Mouse (Mus musculus) adrenal gland, postnatal 36 days (tissue): ENCODE results near the gene Ip6k2. TPM values are rescaled to one million over a fixed set of nuclear protein-coding genes. Genes with fewer than 3 reads are reported as not detected.
A peak's percentile ranks its signal among the peaks of the same experiment; 100 is the strongest.

Experiments used
- DNase-seq, 2 experiments: peaks; one replicate each; pipeline ENCODE4 v3.0.0; 2021; ENCODE audit warnings: mixed read lengths in 1 of 2
- total RNA-seq, 2 experiments: library from RNA; stranded (reverse); gene quantifications; 2 replicates each; pipeline ENCODE4 v1.2.3; 2021

Ip6k2 gene
- total RNA-seq, 2 experiments from 2014 or later = 77.3 to 99.4 TPM

DNA sequence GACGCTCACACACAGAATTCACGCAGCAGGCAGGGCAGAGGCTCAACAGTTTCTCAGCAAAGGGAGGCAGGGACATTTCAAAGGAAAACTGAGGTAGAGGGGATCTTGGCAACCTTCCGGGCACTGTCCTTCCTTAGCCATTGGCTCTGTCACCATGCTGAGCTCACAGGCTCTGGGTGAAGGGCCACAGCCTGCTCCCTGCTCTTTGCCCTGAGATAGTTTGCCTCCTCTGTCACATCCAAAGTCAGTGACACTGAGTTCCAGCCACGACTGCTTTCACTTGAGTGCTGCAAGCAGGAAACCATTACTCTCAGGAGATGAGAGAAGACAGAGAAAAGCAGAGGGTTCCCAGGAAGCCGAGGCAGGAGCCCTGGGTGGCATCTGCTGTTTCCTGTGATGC lies 36.5 kb downstream of the Ip6k2 start:
- DNase-seq = no peak

DNA sequence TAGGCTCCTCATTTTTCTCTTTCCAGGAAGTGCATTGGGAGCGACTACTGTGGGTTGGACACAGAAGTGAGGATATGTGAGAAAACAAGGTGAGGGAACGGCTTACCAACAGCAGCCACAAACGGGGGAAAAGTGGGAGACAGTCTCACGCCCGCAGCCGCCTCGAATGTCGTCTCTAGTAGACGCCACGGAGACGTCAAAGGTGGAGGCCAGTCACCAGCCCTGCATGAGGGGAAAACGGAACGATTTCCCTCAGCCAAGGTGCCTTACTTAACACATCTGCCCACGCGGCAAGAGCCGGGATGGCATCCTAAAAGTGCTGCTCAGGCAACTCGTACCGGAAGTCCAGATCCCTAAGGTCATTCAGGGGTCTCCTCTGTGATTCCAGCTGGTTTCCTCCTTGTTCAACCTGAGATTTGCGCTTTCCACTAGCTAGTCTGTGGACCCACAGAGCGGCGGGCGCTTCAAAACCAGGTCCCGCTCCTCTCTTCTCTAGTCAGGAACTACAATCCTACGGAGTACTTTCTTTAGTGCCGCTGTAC lies 40.6 kb downstream of the Ip6k2 start:
- DNase-seq = no peak

DNA sequence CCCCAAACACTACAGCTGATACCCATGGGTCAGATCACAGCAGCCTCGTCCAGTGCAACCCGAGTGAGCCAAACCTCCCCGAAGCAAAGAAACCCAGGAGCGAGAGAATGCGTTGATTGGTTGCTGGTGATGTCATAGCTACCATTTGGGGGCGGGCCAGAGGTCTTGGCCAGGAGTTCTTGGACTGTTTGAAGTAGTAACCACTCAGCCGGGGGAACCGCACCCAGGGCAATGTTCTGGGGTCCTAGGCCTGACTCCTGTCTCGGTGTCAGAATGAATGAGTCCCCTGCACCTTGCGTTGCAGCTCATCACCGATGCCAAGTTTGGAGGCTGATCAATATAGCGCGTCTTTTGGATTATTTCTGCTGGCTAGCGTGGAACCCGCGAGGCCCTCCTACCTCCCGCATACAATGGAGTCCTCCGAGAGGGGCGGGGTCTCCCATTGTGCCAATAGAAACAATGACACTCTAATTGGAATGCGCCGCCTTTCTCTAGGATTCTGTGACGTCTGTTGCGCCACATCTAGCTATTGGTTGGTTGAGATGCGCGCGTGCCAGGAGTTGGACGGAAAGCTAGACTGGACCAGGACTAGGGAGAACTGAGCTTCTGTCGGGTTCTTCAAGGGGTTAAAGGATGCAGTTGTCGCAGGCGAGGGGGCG lies 41.3 kb downstream of the Ip6k2 start:
- DNase-seq = no peak

DNA sequence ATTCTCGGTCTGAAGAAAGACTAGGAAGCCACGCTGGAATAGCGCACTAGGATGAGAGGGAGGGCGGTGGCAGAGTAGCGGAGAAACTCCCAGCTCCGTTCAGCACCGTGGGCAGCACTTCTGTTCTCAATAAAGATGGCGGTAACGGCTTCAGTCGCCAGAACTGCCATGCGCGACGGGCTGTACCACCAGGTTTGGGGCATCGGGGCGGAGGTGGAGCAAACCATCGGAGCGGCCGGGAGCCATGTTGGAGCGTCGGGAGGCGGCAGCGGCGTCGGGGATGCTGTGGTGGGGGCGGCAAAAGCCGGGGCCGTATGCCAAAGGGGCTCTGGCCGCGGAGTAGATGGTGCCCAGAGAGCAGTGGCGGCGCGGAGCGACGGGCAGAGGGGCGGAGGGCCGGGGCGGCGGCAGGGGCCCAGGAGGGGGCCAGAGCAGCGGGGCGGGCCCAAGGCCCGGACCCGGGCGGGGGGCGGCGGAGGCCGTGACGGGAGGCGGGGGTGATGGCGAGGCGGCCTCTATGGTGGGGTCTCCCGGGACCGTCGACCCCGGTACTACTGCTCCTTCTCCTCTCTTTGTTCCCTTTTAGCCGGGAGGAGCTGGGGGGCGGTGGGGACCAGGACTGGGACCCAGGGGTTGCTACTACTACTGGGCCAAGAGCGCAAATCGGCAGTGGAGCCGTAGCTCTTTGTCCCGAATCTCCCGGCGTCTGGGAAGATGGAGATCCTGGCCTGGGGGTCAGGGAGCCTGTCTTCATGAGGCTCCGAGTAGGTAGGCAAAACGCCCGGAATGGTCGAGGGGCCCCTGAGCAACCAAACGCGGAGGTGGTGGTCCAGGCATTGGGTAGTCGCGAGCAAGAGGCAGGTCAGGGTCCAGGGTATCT lies 42.5 kb downstream of the Ip6k2 start, which contains the start of gene Celsr3:
Gene Celsr3 (plus strand): TSS at position 501 of the 880 bp plus-strand sequence.
- peak; percentile 68 to 77 for DNase-seq

DNA sequence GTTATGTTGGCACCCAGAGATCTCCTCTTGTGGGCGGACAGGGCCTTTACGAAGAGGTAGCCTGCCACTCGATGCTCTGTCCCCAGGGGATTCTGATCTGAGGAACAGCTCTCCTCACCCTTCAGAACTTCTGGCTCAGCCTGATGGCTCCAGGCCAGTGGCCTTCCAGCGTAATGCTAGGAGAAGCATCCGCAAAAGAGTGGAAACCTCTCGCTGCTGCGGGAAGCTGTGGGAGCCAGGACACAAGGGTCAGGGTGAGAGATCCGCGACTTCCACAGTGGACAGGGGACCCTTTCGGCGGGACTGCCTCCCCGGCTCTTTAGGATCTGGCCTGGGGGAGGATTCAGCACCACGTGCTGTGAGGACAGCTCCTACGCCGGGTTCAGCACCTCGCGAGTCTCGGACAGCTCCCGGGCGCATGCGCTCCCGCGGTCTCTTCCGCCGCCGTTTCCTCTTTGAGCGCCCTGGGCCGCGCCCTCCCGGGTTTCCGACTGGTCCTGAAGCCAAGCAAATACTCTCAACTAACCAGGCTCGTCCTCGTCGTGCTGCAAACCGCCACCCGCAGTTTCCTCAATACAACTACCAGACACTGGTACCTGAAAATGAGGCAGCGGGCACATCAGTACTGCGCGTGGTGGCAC lies 43.2 kb downstream of the Ip6k2 start:
- peak; percentile 83 to 84 for DNase-seq

DNA sequence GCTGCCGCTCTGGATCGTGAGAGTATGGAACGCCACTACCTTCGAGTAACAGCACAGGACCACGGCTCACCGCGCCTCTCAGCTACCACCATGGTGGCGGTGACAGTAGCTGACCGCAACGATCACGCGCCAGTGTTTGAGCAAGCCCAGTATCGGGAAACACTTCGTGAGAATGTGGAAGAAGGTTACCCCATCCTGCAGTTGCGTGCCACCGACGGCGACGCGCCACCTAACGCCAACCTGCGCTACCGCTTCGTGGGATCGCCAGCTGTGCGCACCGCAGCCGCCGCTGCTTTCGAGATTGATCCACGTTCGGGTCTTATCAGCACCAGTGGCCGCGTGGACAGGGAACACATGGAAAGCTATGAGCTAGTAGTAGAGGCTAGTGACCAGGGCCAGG lies 43.9 kb downstream of the Ip6k2 start:
- no peak for DNase-seq

DNA sequence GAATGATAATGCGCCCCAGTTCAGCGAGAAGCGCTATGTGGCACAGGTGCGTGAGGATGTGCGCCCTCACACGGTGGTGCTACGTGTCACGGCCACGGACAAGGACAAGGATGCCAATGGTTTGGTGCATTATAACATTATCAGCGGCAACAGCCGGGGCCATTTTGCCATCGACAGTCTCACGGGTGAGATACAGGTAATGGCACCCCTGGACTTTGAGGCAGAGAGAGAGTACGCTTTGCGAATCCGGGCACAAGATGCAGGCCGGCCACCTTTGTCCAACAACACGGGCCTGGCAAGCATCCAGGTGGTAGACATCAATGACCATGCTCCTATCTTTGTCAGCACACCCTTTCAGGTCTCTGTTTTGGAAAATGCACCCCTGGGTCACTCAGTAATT lies 44.3 kb downstream of the Ip6k2 start:
- DNase-seq = no peak

DNA sequence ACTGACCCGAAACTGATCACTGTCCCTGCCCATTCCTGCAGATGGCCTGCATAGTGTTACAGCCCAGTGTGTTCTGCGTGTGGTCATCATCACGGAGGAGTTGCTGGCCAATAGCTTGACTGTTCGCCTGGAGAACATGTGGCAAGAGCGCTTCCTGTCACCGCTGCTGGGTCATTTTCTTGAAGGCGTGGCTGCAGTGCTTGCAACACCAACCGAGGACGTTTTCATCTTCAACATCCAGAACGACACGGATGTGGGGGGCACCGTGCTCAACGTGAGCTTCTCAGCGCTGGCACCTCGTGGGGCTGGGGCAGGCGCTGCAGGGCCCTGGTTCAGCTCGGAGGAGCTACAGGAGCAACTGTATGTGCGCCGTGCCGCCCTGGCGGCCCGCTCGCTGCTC lies 48.0 kb downstream of the Ip6k2 start:
- no peak for DNase-seq

DNA sequence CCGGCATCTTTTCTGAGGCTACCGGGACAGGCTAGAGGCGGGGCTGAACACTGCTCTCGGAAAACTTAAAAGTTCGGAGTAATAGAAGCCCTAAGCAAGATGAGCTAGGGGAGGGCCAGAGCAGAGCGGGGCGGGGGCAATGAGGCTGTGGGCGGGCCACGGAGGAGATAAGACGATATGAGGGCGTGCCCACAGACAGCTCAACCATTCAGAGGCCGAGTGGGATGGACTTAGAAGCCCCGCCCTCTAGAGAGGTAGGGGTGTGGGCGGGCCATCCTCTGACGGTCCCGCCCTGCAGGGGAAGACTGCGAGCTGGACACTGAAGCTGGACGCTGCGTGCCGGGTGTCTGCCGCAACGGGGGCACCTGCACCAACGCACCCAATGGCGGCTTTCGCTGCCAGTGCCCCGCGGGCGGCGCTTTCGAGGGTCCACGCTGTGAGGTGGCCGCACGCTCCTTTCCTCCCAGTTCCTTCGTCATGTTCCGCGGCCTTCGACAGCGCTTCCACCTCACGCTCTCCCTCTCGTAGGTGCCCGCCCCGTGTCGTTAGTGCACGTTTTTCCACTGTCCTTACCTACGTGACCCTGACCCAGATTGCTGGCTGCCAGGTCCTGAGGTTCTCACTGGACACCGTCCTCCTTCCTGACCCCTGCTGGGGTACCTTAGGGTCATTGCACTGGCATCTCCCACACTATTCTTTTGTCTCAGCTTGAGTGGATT lies 49.0 kb downstream of the Ip6k2 start:
- peak; percentile 94 to 95 for DNase-seq

DNA sequence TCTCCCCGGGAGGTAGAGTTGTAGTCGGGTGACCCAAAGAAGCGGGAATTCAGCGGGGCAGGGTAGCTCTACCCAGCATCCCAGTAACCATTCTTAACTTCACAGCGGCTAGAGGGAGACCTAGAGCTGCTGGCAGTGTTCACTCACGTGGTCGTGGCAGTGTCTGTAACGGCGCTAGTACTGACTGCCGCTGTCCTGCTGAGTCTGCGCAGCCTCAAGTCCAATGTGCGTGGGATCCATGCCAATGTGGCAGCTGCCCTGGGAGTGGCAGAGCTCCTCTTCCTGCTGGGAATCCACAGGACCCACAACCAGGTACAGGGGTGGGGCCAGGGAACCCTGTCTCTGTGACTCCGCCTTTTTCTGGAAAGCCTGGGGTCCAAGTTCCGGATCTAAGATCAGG lies 59.4 kb downstream of the Ip6k2 start:
- DNase-seq = peak; percentile 61 to 65

DNA sequence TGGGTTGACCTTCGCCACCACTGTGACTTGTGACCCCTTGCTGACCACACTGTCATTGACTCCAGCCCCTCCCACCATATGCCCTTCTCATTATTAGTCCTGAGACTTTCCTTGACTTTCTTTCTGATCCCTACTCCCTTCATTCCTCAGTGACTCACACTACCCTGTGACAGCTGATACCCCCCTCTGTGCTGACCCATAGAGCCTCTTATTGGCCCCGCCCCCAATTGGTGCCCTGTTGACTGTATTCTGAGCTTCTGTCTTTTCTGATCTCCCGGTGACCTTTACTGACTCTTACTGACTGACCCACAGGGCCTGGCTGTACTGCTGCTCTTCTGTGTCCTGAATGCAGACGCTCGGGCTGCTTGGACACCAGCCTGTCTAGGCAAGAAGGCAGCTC lies 61.8 kb downstream of the Ip6k2 start:
- DNase-seq = peak; percentile 27 to 35

DNA sequence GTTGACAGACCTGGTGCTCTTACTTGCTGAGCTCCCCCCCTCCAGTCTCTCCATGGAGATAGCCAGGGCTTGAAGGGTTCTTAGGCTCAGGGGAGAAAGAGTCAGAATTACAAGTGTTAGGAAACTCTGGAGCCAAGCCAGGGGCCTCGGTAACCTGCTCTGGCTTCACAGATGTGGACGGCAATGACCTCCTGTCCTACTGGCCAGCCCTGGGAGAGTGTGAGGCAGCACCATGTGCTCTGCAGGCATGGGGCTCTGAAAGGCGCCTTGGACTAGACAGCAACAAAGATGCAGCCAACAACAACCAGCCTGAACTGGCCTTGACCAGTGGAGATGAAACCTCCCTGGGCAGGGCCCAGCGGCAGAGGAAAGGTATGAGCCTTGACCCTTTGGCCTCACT lies 63.8 kb downstream of the Ip6k2 start:
- peak in 1 of 2 experiments; percentile 48 for DNase-seq

DNA sequence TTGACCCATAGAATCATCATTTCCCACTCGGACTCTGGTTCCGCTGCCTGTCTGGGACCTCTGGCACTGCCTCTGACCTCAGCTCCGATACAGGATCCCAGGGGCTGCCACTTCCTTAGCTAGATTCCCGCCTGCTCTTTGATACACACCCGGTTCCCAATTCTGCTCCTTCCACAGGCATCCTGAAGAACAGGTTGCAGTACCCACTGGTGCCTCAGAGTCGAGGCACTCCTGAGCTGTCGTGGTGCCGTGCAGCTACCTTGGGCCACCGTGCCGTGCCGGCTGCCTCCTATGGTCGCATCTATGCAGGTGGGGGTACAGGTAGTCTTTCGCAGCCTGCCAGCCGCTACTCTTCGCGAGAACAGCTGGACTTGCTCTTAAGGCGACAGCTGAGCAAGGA lies 64.8 kb downstream of the Ip6k2 start:
- DNase-seq = no peak

DNA sequence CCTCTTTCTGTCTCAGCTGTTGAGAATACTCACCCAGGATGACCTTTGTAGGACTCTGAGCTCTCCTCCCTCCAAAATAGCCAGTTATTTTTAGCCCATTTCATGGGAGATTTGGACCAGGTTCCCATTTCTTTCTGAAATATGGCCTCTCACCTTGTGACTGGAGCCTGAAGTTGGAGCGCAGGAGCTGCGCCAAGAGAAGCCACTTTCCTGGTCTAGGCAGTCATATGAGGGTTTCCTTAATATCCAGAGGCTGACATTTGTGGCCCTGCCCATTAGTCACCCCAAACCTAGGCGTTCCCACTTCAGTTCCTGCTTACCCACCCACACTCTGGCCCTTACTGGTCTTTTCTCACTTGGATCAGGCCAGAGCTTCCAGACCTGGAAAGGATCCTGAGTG lies 69.4 kb downstream of the Ip6k2 start, which contains the start of gene Slc26a6:
Gene Slc26a6 (plus strand): TSS at position 308 of the 400 bp plus-strand sequence.
- no peak for DNase-seq

DNA sequence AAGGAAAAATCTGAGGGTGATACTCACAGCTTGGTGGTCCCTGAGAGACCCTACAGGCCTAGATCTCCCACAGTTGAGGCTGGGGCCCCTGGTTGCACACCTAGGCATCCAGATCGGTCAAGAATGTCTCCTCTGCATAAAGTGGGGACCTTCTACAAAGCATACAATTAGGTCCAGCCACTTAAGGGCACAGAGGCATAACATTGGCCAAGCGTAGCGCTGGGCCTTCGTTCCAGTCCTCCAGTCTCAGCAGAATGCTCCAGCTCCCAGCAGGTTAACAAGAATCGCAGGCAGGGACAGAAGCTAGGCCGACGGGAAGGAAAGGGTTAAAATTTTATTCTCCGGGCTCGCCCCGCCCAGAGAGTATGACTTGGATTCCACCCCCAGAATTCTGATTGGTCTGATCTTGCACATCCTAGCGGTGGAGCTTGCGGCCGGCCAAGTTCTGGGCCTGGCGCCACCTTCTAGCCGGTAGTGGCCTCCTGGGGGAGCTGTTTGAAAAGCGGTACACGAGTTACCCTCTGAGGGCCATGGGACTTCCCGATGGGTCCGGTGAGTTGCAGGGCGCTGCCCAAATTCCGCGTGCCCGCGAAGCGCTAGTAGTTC lies 70.1 kb downstream of the Ip6k2 start:
- DNase-seq = peak; percentile 93 to 94

DNA sequence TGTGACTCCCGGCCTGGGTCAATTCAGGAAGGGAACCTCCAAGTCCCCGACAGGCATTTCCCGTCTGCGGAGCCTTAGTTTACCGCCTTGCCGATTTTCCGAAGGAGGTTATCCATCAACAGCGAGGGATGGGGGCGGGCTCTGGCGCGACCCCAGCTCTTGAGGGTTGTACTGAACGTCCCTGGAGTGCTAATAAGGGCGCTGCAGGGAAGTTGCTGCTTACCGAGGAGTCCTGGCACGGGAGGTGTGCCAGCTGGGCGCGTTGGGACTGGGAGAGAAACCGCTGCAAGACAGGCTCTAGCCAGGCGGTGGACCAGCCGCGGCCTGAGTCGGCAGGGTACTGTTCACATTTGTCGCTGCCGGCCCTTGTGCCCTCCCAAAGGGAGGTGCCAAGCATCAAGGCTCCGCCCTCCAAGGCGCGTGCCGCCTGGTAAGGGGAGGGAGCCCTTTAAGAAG lies 70.7 kb downstream of the Ip6k2 start:
- DNase-seq = peak; percentile 93

DNA sequence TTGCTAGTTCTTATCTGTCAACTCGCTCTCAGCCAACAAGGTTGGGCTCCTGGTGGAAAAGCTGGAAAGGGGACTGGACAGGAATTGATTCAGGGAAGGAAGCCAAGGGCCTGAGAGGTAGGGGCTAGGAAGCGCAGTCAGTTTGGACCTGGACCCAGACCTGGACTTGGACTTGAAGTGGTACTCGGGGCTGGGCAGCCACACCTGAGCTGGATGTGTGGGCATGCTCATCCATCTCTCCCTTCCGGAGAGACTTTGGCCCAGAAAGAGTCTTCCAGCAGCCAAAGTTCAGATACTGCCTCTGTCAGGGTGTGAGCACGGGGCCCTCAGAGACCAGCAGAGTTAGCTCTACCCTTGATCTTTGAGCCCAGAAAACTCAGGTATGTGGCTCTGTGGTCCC lies 71.7 kb downstream of the Ip6k2 start:
- DNase-seq = no peak
